Mouse (Mus musculus) E14TG2a.4 (cell line): Measurements from ENCODE around the gene Csk.

Source experiments
- H3K27me3 ChIP-seq: 2 replicates; pipeline ENCODE4 v1.6.1; 2014; ENCODE audit warnings: low read length, control low read depth; ENCODE audit not compliant: insufficient read depth
- H3K36me3 ChIP-seq: 2 replicates; pipeline ENCODE4 v1.6.1; 2014; ENCODE audit warnings: low read length, control low read depth; ENCODE audit not compliant: insufficient read depth
- H3K4me1 ChIP-seq: replicated peaks from 2 replicates; pipeline ENCODE4 v1.6.1; 2014; ENCODE audit warnings: low read depth, low read length, control low read depth
- H3K4me3 ChIP-seq: replicated peaks from 2 replicates; pipeline ENCODE4 v1.5.1; 2014; ENCODE audit warnings: mild to moderate bottlenecking, low read length
- H3K9me3 ChIP-seq: 2 replicates; pipeline ENCODE4 v1.6.1; 2014; ENCODE audit warnings: low read length, control low read depth
- CTCF ChIP-seq: conservative IDR thresholded peaks from 2 replicates; pipeline ENCODE4 v1.5.1; 2014; ENCODE audit warnings: low read length
- NANOG ChIP-seq: IDR thresholded peaks from 2 replicates; pipeline ENCODE4 v1.6.1; 2014; ENCODE audit warnings: borderline replicate concordance, low read length, mixed read lengths
- POU5F1 ChIP-seq: IDR thresholded peaks from 2 replicates; pipeline ENCODE4 v1.6.1; 2014; ENCODE audit warnings: low read length, borderline replicate concordance

Gene Csk

GRCm38 (mm10) chr9:57598851-57599563 lies 54.4 kb downstream of the Csk start:
- H3K27me3 ChIP-seq = peaks cover 19% of the 10 kb centered on the region
- H3K4me3 ChIP-seq = 0 out of 2 replicates have a peak overlapping the region, but pooled peaks have one; percentile 14
- TF ChIP-seq NANOG (no peak), POU5F1 (no peak), CTCF (no peak)
- peaks cover 20% of the 10 kb centered on the region for H3K36me3 ChIP-seq
- peaks cover 38% of the 10 kb centered on the region for H3K4me1 ChIP-seq
- no peaks in the 10 kb centered on the region; the same call in 1 of the 2 replicates for H3K9me3 ChIP-seq

GRCm38 (mm10) chr9:57597929-57598382 lies 55.5 kb downstream of the Csk start:
- no peak overlapping the region for H3K4me3 ChIP-seq
- peaks cover 10% of the 10 kb centered on the region for H3K27me3 ChIP-seq
- peaks cover 31% of the 10 kb centered on the region for H3K36me3 ChIP-seq
- no peaks in the 10 kb centered on the region for H3K9me3 ChIP-seq
- TF ChIP-seq POU5F1 (no peak), NANOG (no peak), CTCF (no peak)
- peaks cover 42% of the 10 kb centered on the region for H3K4me1 ChIP-seq

GRCm38 (mm10) chr9:57597265-57597664 lies 56.2 kb downstream of the Csk start:
- Histone ChIP-seq H3K27me3 (peaks cover 6% of the 10 kb centered on the region), H3K4me3 (no peak overlapping the region), H3K4me1 (peaks cover 48% of the 10 kb centered on the region), H3K36me3 (peaks cover 38% of the 10 kb centered on the region), H3K9me3 (no peaks in the 10 kb centered on the region)
- TF ChIP-seq NANOG (no peak), POU5F1 (no peak), CTCF (no peak)

- H3K4me1 ChIP-seq = peaks cover 47% of the 10 kb centered on the region
These were observed 59.3 kb downstream of the Csk start for GRCm38 (mm10) chr9:57594174-57594509.

GRCm38 (mm10) chr9:57593454-57594173 lies 59.8 kb downstream of the Csk start:
- H3K9me3 ChIP-seq = no peaks in the 10 kb centered on the region
- no peak overlapping the region for H3K4me3 ChIP-seq
- peaks cover 52% of the 10 kb centered on the region for H3K36me3 ChIP-seq
- H3K27me3 ChIP-seq = no peaks in the 10 kb centered on the region; the same call in 1 of the 2 replicates
- peaks cover 47% of the 10 kb centered on the region for H3K4me1 ChIP-seq
- TF ChIP-seq NANOG (no peak), POU5F1 (no peak), CTCF (no peak)

More at GRCm38 (mm10) chr9:57594174-57594509, 59.3 kb downstream of the Csk start:
- TF ChIP-seq POU5F1 (no peak), NANOG (no peak), CTCF (no peak)
- H3K36me3 ChIP-seq = peaks cover 52% of the 10 kb centered on the region
- no peaks in the 10 kb centered on the region; the same call in 1 of the 2 replicates for H3K27me3 ChIP-seq
- no peak overlapping the region for H3K4me3 ChIP-seq
- H3K9me3 ChIP-seq = no peaks in the 10 kb centered on the region

GRCm38 (mm10) chr9:57590726-57591125 lies 62.7 kb downstream of the Csk start:
- Histone ChIP-seq H3K36me3 (peaks cover 72% of the 10 kb centered on the region), H3K4me1 (peaks cover 64% of the 10 kb centered on the region), H3K27me3 (no peaks in the 10 kb centered on the region; the same call in 1 of the 2 replicates), H3K4me3 (peak overlapping the region; percentile 91; the same call in 1 of the 2 replicates), H3K9me3 (no peaks in the 10 kb centered on the region)
- TF ChIP-seq CTCF (no peak), NANOG (no peak), POU5F1 (no peak)

GRCm38 (mm10) chr9:57589224-57590126 lies 64.0 kb downstream of the Csk start, which contains the start of gene Ulk3:
TSS of gene Ulk3 (plus strand) at chr9:57589452.
- H3K4me3 ChIP-seq = peak within 1 kb of the TSS; percentile 91
- H3K9me3 ChIP-seq = no peaks in the 10 kb centered on the region
- TF ChIP-seq NANOG = no peak
- no peak for TF ChIP-seq POU5F1
- no peak for TF ChIP-seq CTCF
- peaks cover 71% of the 10 kb centered on the region for H3K36me3 ChIP-seq
- peaks cover 57% of the 10 kb centered on the region for H3K4me1 ChIP-seq
- no peaks in the 10 kb centered on the region; the same call in 1 of the 2 replicates for H3K27me3 ChIP-seq

- TF ChIP-seq NANOG = no peak
- no peak for TF ChIP-seq CTCF
- TF ChIP-seq POU5F1 = no peak
- no peaks in the 10 kb centered on the region for H3K9me3 ChIP-seq
- no peaks in the 10 kb centered on the region for H3K27me3 ChIP-seq
- H3K4me3 ChIP-seq = no peak overlapping the region
- H3K36me3 ChIP-seq = peaks cover 79% of the 10 kb centered on the region
- peaks cover 25% of the 10 kb centered on the region for H3K4me1 ChIP-seq
These were observed 68.4 kb downstream of the Csk start for GRCm38 (mm10) chr9:57584991-57585390.
